Mouse (Mus musculus): ENCODE data around the gene Ccar1. TPM values are rescaled to one million over a fixed set of nuclear protein-coding genes. Genes with fewer than 3 reads are reported as not detected.
"Not testable (repeated sequence)": the region's sequence is repeated elsewhere in the genome, so short reads cannot be mapped to it uniquely, and the experiment has no call there.

Gene Ccar1
- total RNA-seq, 1 experiment from 2014 or later, result 65.3 TPM

DNA sequence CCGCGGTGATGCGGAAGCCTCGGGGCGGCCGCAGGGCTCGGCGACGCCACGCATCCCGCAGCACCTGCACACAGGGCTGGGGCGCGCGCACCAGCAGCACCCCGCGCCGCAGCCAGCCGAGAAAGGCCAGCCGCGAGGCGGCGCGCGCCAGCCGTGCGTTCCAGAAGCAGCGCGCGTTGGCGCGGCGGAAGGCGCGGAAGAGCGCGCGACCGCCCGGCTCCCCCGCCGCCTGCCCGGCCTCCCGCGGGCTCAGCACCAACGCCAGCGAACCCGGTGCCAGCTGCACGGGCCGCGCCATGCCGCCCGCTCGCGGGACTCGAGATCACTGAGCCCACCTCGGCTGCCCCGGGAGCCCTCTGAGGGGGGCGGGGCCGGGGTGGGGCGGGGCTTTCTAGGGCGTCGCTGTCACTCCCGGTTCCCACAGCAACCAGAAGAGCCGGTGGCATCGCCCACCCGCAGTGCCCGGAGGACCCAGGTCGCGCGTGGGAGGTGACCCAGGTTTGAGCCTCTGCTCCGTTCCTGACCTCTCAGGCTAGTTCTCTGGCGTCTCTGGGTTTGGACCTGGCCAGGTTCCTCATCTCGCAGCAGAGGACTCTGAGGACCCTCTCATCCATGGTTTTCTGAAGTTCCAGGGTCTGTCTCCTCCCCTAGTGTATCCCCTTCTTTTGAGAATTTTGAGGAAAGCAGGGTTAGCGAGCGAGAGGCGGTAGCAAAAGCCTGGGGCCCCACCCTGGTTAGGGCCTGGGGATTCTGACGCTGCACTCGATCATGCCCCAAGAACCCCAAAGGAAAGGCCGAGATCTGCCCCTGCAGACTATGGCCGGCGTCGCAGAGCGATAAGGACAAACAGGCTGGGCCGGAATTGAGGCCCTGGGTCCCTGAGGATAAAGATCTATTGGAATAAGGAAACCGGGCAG is 66.1 kb downstream of the Ccar1 start, which contains the start of gene Stox1:
Stox1 (minus strand) TSS at position 358 of the 917 bp plus-strand sequence.
- DNase-seq, result peak; percentile 69

DNA sequence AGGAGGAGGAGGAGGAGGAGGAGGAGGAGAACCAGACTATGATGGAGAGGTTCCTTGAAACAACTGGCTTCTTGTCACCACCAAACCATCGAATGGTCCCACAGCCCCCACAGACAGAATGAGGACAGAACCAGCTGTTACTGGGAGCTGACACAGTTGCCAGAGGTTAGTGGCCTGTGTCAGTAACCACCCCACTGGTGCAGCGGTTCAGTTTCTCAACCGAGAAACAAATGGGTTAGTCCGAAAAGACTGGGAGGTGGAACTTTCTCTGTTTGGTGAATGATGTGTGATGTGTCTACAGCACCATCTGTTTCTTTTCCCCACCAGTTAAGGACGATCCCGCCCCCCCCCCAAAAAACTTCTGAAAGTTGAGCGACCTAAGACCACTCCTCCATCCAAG is 67.2 kb downstream of the Ccar1 start:
- DNase-seq, result no peak

GRCm38 (mm10) chr10:62722701-62723100 is 69.4 kb downstream of the Ccar1 start:
- no peak for DNase-seq

DNA sequence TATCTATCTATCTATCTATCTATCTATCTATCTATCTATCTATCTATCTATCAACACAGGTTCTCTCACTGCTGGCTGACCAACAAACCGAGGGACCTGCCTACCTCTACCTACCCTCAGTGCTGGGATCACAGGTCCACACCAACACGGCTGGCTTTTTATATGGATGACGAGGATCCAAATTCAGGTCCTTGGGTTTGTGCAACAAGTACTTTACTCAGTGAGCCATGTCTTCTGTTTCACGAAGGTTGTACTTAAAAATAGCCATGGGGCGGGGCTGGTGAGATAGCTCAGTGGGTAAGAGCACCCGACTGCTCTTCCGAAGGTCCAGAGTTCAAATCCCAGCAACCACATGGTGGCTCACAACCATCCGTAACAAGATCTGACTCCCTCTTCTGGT is 71.5 kb downstream of the Ccar1 start:
- DNase-seq, result not testable (repeated sequence)

- no peak for DNase-seq
Observed at GRCm38 (mm10) chr10:62713457-62713856, 78.6 kb downstream of the Ccar1 start.

DNA sequence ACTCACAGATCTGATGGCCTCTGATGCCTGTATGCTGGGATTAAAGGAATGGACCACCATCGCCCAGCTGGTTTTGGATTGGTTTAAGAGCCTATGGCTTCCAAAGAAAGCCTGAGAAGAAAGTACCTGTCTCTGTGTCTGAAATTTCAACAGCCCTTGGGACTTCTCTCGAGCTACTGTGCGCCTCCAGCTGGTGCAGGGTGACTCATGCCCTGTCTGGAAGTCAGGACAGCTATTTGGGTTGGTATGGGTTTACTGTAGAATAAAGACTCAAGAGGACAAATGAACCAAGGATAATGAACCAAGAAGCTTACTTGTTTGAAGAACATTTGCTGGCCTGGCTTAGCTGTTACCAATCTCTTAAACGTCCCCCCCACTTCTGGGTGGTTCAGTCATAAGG is 88.5 kb downstream of the Ccar1 start:
- DNase-seq, result no peak

DNA sequence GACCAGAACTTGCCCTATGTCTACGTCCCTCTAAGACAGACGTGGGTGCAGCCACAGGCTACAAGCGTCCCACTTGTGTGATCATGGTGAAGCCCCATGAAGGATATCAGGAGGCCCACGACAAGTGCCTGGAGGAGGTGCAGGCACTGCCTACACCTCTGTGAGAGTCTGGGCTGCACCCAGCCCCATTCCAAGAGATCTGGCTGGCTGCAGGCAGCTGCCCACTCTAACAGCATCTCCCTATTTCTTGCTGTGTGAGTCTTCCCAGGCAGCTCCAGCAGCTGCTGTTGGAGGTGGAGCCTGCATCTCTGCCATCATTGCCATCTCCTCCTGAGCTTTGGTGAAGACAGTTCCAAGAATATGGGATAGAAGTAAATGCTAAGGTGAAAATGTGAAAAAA is 89.7 kb downstream of the Ccar1 start:
- DNase-seq, result no peak

Other genes with a start within 250 kb of the Ccar1 start
- gene Kif1bp, start 213.8 kb downstream of the Ccar1 start, total RNA-seq (2021), result 53.7 and 60.9 TPM in 2 replicates
- 56.8 and 80.6 TPM in 2 replicates for gene Ddx21, start 190.0 kb downstream of the Ccar1 start, total RNA-seq (2021)
- gene Ddx50, start 141.1 kb downstream of the Ccar1 start, total RNA-seq (2021), result 95.5 and 111 TPM in 2 replicates
- gene Stox1, start 66.2 kb downstream of the Ccar1 start, total RNA-seq (2021), result 0.82 and 2.0 TPM in 2 replicates
- gene Tet1, start 116.7 kb upstream of the Ccar1 start, total RNA-seq (2021), result 6.6 and 7.4 TPM in 2 replicates
- 37.7 and 45.0 TPM in 2 replicates for gene Slc25a16, start 128.3 kb upstream of the Ccar1 start, total RNA-seq (2021)
- gene Dna2, start 154.7 kb upstream of the Ccar1 start, total RNA-seq (2021), result 2.1 and 2.2 TPM in 2 replicates
- 12.1 and 17.4 TPM in 2 replicates for gene Rufy2, start 187.9 kb upstream of the Ccar1 start, total RNA-seq (2021)
- 55.2 and 55.8 TPM in 2 replicates for gene Hnrnph3, start 231.9 kb upstream of the Ccar1 start, total RNA-seq (2021)
- gene Pbld2, start 232.0 kb upstream of the Ccar1 start, total RNA-seq (2021), result 3.4 and 4.3 TPM in 2 replicates